Mouse (Mus musculus) limb, embryonic 10.5 days (tissue): ENCODE data around the gene Kansl1l. TPM values are rescaled to one million over a fixed set of nuclear protein-coding genes. Genes with fewer than 3 reads are reported as not detected.

Experiments
- DNase-seq: peaks from one replicate; pipeline ENCODE4 v3.0.0-alpha.2; 2017; ENCODE audit warnings: low spot score
- H3K27ac ChIP-seq: fragments of 300-500 bp; sonication (generic); 2 replicates; pipeline ENCODE4 v1.5.1; 2016; ENCODE audit warnings: mild to moderate bottlenecking
- H3K27me3 ChIP-seq: fragments of 300-500 bp; sonication (generic); 2 replicates; pipeline ENCODE4 v1.6.1; 2016; ENCODE audit warnings: low read depth, mild to moderate bottlenecking; ENCODE audit not compliant: poor library complexity, severe bottlenecking
- H3K36me3 ChIP-seq: fragments of 300-500 bp; sonication (generic); 2 replicates; pipeline ENCODE4 v1.6.1; 2016; ENCODE audit warnings: mild to moderate bottlenecking, moderate library complexity
- H3K4me1 ChIP-seq: fragments of 300-500 bp; sonication (generic); 2 replicates; pipeline ENCODE4 v1.6.1; 2016
- H3K4me3 ChIP-seq: fragments of 300-500 bp; sonication (generic); 2 replicates; pipeline ENCODE4 v1.5.1; 2016; ENCODE audit warnings: mild to moderate bottlenecking, moderate library complexity
- H3K9me3 ChIP-seq: fragments of 300-500 bp; sonication (generic); replicated peaks from 2 replicates; pipeline ENCODE4 v1.6.1; 2016; ENCODE audit warnings: mild to moderate bottlenecking
- WGBS: fragments of 180-500 bp; shearing (Covaris S2); methylation state at CpG from one replicate; pipeline ENCODE4 v1.1.7; 2016; 5-methylcytosine and 5-hydroxymethylcytosine counted together
- polyA plus RNA-seq: library from polyadenylated mRNA; unstranded; fragments of >200 nt; fragmentation: Nextera tagmentation; extraction: Ambion mirVana; gene quantifications from 2 replicates; pipeline ENCODE4 v1.2.1, GENCODE M21; 2016

The Kansl1l gene
- polyA plus RNA-seq, 1 experiment from 2014 or later: 16.2 TPM

DNA sequence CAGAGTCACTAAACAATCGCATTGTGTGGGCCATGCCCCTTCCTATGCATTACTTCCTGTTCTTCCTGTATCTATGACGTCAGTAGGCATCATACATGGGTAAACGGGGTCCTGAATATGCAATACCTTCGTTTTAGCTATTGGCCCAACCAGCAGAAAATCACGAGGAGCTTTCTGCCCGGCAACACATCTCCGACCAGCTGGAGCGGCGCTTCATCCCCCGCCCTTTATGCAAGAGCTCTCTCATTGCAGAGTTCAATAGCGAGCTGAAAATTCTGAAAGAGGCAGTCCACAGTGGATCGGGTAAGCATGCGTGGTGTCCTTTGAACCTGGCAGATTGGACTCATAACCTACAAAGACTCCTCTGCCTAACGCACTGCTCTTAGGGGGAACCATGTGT is 139.4 kb downstream of the Kansl1l start:
- Histone ChIP-seq H3K36me3 (no peaks in the 10 kb centered on the region), H3K4me1 (no peaks in the 10 kb centered on the region), H3K4me3 (no peak overlapping the region), H3K9me3 (no peaks in the 10 kb centered on the region), H3K27me3 (no peaks in the 10 kb centered on the region), H3K27ac (no peak overlapping the region)
- DNase-seq: no peak
- 85% methylated on average over 14 of the region's 14 CpGs for WGBS

DNA sequence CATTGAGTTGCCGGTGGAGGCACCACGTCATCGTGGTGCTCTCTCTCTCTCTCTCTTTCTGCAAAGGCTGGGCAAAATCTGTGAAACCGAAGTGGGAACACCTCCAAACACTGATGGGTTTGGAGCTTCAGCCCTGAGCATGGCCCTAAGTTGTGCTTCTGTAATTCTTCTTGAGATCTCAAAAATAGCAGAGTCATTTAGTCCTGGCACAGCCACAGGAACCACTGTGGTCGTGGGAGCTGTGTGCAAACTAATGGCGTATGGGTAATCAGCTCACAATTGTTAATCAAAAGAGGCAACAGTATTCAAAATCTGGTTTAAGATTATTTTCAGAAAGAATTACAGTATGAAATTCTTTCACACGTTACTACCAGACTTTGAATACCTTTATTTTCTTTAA is 144.6 kb downstream of the Kansl1l start:
- Histone ChIP-seq H3K4me1 (no peaks in the 10 kb centered on the region), H3K27ac (no peak overlapping the region), H3K4me3 (no peak overlapping the region), H3K36me3 (no peaks in the 10 kb centered on the region), H3K27me3 (no peaks in the 10 kb centered on the region), H3K9me3 (no peaks in the 10 kb centered on the region)
- 87% methylated on average over 7 of the region's 7 CpGs for WGBS
- DNase-seq: no peak

DNA sequence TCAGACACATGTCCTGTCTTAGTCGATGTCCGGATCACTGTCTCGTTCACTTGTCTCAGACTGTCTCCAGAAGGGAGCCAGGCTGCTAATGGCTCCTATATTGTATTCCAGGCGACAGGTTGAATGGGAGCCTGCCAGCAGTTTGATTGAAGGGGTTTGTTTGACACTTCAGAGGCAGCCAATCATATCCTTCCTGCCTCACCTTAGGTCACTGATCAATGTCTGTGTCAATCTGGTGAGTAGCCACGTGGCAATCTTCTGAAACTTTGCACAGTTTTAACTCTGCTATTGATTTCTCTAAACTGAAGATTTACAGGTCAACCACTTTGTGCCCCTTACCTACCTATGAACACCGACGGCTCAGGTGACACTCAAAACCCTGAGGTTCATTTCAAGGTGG is 145.9 kb downstream of the Kansl1l start:
- Histone ChIP-seq H3K4me3 (no peak overlapping the region), H3K9me3 (no peaks in the 10 kb centered on the region), H3K4me1 (no peaks in the 10 kb centered on the region), H3K27me3 (no peaks in the 10 kb centered on the region), H3K36me3 (no peaks in the 10 kb centered on the region), H3K27ac (no peak overlapping the region)
- no peak for DNase-seq
- 80% methylated on average over 7 of the region's 7 CpGs for WGBS

Other genes starting within 250 kb of the Kansl1l start
- gene Rpe, start 116.7 kb downstream of the Kansl1l start, polyA plus RNA-seq: 40.1 and 43.2 TPM in 2 replicates
- gene Acadl, start 45.7 kb upstream of the Kansl1l start, polyA plus RNA-seq: 33.2 and 42.9 TPM in 2 replicates
- 0.74 and 5.4 TPM in 2 replicates for gene Myl1, start 127.8 kb upstream of the Kansl1l start, polyA plus RNA-seq
- 73.6 and 84.3 TPM in 2 replicates for gene Lancl1, start 221.3 kb upstream of the Kansl1l start, polyA plus RNA-seq